Mouse (Mus musculus): ENCODE measurements around the gene Ambra1.
A peak's percentile ranks its signal among the peaks of the same experiment; 100 is the strongest.

Ambra1 gene

DNA sequence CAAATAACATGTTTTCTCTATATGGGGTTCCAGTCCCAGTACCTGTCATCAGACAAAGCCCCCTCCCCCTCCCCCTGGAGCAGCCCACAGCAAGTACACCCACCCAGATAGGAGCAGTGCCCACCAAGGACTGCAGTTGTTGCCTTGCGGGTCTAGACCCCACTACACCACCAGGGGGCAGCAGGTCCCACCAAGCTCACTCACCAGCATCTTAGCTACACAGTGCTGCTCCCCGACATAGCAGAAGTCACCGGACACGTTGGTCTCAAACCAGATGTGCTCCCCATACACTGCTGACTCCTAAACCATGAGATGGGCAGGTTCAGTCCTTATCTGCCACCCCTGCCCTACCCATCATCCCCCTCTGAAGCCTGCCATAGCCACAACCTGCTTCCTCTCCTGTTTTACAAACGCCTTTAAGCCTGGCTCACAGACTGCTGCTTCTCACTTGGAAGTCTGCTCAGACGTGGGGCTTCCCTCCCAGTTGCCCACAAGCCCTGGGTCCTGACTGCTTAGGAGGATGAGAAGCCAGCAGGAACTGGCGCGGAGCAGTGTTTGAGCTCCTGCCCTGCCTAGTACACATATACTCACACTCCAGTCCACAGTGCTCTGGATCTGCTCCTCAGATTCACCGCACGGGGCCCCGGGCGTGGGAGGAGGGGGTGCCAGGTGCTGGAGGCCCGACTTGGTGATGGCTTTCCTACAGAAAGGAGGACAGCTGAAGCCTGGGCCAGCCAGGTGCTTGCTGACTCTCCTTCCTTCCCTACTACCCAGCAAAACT lies 214.4 kb downstream of the Ambra1 start:
- peak; percentile 74 to 79 for DNase-seq

GRCm38 (mm10) chr2:91945483-91945882 lies 215.5 kb downstream of the Ambra1 start, which contains the start of gene Gm9821:
TSS of gene Gm9821 (plus strand) at chr2:91945703.
- DNase-seq = no peak

DNA sequence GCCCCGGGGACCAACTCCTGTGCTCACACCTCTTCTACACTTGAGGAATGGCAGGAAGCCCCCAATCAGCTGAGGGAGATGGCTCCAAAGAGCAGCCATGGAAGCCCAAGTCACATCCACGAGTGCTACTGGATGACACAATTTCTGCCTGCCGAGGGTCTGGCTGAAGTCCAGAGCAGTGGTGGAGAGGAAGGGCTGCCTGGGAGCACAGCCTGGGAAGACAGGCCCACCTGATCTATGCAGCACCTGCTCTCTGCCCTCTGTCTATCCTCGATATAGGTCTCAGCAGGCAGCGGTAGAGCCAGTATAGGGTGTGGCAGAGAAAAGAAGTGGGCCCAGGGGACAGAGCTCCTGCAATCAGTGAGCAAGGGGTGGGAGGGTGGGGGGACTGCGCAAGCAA lies 216.9 kb downstream of the Ambra1 start:
- no peak for DNase-seq

DNA sequence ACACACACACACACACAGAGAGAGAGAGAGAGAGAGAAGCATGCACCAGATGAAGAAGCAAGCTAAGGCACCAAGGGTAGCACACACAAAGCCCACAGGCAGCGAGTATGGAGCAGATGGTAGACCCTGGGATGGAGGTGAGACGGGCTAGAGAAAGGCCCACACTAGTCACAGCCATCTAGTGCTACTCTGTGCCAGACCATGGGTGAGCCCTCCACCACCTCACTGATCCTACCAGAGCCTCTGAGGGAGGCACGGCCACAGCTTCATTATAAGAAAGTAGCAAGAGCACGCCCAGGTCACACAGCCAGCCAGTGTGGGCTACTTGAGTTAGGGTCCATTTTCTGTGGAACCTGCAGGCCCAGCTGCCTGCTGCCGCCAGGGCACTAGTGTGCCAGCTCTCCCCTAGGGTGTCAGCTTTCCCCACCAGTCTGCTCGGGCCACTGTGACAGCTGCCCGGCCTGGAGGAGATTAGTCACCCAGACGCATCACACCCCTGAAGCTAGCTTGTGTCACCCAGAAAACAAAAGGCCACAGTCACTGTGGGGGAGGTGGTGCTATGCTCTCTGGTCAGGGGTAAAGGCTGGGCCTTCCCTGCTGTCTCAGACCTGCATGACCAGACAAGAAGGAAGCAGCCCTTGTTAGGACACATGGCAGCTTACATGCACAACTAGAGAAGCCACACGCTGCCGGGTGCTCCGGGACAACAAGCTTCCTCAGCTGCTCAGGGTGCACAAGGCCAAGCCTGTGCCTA lies 217.6 kb downstream of the Ambra1 start:
- DNase-seq = no peak

DNA sequence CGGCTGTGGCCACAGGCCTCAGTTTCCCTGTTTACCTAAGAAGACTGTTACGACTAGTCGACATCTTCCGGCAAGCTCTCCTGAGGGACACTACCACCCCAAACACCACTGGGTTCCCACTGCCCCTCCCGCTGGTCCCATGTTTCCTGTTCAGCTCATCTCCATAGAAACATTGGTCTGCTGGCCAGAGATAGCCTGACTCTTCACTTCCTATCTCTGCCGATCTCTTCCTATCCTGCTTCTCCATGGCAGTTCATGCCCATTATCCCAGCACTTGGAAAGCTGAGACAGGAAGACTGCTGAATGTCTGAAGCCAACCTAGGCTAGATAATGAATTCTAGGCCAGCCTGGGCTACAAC lies 218.2 kb downstream of the Ambra1 start:
- no peak for DNase-seq

DNA sequence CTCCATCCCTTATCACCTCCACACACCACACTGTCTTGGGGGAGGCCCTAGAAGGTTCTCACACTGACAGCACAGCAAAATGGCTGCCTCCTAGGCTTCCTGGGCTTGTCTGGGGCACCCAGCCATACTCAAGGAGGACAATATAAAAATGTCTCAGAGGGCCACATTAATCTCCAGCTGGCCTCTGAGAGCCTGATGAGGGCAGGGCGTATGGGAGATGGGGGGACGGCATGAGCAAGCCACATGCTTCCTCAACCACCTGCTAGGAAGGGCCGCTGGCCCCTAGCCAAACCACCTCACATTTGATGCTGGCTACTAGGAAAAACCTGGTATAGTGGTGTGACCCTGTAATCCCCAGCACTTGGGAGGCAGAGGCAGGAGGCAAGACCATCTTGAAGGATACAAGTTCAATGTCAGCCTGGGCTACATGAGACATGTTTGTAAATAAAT lies 218.9 kb downstream of the Ambra1 start:
- no peak for DNase-seq

DNA sequence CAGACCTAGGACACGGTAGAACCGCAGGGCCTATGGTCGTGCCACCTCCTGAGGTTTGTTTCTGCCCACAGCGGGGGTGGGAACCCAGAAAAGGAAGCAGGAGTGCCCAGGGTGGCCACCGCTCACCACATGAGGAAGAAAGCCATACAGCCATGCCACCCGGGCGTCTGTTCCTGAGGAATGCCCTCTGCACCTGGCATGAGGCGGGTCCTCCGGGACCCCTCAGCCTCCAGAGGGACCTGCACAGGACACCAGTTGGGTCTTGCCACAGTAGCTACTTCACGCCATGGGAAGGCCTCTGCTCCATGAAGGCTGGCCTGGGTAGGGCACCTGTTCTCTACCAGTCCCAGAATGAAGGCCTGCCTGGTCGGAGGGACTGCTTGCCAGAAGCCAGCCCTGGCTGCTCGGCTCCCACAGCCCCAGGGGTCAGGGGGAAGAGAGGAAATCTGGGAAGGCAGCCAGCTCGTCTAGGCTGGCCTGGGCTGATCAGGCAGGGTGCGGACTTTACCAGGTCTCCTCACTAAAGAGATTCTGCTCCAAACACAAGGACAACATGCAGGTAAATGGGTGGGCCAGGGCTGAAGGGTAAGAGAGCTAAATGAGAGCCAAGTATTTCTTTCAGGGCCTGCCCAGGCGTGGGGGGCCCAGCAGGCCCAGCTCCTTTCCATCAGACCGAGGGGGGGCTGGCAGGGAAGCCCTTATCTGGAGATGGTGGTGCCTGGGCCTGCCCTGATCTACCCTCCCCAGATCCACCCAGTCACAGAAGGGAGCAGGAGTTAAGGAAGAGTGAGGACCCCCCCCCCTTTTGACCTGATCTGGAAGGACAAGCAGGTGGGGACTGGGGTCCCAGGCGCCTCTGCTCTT lies 219.7 kb downstream of the Ambra1 start:
- no peak for DNase-seq

- peak; percentile 53 to 72 for DNase-seq
Measured at GRCm38 (mm10) chr2:91950275-91951085, 220.5 kb downstream of the Ambra1 start.

GRCm38 (mm10) chr2:91953825-91954224 lies 223.9 kb downstream of the Ambra1 start:
- no peak for DNase-seq

DNA sequence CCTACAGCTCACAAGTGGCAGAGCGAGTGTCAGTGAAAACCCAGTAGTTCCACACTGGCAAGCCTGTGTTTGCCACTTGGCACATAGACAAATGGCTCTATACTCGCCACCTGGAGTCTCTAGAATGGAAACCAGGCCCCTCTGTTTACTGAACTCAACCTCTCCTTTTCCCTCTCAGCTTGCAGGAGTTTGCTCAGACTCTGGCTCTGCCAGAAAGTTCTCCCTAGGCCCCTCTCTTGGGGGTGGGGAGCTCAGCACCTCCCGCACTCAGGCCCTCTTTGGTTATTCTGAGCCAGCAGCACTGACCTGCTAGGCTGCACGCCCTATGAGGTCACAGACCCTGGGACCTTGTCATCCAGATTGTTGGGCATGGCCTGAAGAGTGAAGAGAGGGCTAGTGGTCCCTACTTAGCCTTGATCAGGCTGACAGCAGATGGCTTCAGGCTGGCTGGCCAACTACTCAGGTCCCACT lies 225.2 kb downstream of the Ambra1 start:
- DNase-seq = no peak

DNA sequence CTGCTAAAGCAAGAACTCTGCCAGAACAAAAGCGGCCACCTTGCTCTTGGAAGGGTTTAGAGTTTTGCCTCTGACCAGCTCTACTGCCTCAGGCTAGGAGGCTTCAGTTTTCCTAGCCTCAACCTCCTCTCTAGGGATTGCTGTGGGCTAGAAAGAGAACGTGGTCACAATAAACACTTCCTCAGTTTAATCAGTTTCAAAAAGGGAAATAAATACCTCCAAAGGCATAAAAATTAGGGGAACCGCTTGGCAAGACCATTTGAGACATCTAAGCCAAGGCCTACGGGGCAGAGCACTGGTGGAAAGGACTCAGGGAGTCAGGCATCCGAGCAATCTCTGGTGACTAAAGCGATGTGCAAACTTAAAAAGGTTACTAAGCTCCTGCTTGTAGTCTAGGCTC lies 225.9 kb downstream of the Ambra1 start:
- DNase-seq = no peak

DNA sequence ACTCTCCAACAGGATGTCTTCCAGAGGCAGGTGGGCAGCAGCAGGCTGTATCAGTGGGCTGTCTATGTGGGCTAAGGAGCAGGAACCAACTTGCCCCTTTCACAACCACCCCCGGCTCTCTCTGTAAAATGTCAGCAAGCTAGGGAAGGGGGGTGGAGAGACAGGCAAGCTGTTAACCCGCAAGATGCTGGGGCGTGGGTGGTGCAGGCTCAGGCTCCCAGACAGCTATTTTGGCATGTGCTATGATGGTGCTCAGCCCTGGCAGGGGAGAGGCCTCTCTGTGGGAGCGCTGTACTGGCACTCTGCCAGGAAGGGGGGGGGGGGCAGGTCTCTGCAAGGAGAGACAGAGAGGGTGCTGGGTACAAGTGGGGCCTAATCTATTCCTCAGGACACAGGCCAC lies 227.2 kb downstream of the Ambra1 start:
- peak; percentile 62 to 80 for DNase-seq

- no peak for DNase-seq
Measured at GRCm38 (mm10) chr2:91958049-91958448, 228.1 kb downstream of the Ambra1 start.

- DNase-seq = peak in 1 of 2 experiments; percentile 62
Measured at GRCm38 (mm10) chr2:91958701-91959457, 228.9 kb downstream of the Ambra1 start.

DNA sequence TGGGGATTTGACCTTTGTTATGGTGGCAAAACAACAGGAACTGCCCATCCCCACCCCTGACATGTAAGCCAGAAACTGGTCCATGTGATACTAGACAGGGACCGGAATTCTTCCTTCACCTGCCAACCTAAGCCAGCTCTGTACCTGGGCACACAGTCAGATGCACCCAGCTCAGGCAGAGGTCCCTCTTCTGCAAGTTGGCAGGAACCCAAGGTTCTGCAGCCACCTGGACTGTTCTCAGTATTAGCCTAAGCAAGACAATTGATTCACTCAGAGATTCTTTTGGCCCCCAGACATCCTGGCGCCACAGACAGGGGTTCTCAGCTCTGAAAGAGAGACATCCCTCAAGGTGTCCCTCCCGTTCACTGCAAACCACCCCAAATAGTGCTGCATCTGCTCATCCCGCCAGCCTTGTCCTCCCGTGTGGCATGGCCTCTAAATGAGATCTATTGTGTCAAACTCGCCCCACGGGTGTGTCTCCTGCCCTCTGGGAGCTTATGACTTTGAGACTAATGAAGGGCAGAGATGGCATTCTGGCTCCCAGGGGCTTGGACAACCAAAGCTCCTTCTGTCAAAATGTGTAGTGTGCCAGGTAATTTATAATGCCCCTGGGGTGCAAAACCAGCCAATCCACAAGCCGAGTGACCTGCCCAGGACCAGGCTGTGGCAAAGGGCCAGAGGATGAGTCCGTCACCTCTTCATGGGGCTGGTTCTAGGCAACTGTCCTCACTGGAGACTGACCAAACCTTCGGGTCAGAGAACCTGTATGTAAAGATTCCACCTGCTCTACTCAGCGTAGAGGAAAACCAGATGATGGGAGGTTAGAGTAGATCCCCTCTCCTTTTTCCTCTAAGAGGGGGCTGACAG lies 229.8 kb downstream of the Ambra1 start:
- no peak for DNase-seq

GRCm38 (mm10) chr2:91960459-91960858 lies 230.5 kb downstream of the Ambra1 start:
- DNase-seq = no peak

GRCm38 (mm10) chr2:91961901-91962761 lies 232.2 kb downstream of the Ambra1 start:
- DNase-seq = peak in 1 of 2 experiments; percentile 55

DNA sequence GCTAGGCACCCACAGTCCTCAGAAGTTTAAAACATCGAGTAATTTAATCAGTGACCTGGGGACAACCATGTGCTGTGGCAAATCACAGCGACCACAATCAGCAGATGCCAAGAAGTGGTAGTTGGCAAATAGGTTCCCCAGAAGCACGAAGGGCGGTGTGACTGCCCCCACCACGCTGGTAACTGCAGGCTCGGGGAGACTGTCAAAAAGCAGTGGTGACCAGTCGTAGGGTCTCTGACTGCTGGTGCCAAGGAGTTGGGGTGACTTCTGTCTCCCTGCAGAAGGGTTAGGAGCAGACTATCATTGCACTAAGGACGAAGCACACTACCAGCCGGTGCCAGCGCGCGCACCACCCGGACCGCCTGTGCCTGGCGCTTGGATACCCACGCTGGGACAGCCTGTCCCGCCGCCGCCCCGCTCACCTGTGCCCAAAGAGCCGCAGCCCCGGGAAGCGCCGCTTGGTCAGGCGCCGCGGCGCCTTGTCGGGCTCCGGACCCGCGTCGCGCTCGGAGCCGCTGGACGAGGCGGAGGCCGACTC lies 233.0 kb downstream of the Ambra1 start:
- DNase-seq = peak in 1 of 2 experiments; percentile 44

DNA sequence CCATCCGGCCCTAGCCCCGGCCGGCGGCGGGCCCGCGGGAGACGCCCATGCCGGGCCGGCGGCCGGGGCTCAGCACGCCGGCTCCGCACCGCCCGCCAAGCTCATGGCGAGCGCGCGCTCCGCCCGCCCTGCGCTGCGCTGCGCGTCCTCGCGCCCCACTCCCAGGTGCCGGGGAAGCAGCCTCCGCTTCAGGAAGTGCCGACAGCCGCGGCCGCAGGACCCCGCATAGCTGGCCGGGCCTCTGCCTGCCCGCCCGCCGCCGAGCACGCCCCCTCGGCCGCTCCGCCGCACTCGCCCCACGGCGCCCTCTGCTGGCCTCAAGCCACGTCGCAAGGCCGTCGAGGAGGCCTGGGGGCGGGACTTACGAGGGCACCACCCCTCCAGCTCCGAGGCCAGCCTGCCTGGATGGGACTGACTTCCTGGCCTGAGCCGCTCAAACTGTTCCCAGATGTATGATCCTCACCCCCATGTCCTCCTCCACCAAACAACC lies 233.6 kb downstream of the Ambra1 start:
- DNase-seq = peak; percentile 88 to 91
